Mouse (Mus musculus) erythroid progenitor cell, adult 5-6 weeks (primary cell): ENCODE measurements around the gene Aldh6a1. TPM values are rescaled to one million over a fixed set of nuclear protein-coding genes. Genes with fewer than 3 reads are reported as not detected.

Experiments
- ATAC-seq: replicated peaks from 2 replicates; pipeline ENCODE4 v1.8.0; 2016; ENCODE audit warnings: moderate number of reproducible peaks, mild to moderate bottlenecking, moderate TSS enrichment, inconsistent platforms; ENCODE audit not compliant: poor library complexity, low FRiP score, severe bottlenecking
- total RNA-seq, 2 experiments: library from RNA; stranded (forward) in 1 of 2; stranded (reverse) in 1 of 2; fragments of 150-400 nt in 1 of 2; fragments of 186-747, 209-891 nt in 1 of 2; gene quantifications; 2 replicates each; pipeline versions ENCODE4 v1.2.3 to v1.2.4; 2015 to 2017; ENCODE audit warnings: low replicate concordance in 2 of 2

Aldh6a1 gene
- 4.2 and 6.8 TPM in 2 replicates for total RNA-seq (2015; ENCODE audit: low replicate concordance)
- total RNA-seq (2017; ENCODE audit: low replicate concordance): 2.6 and 7.5 TPM in 2 replicates

DNA sequence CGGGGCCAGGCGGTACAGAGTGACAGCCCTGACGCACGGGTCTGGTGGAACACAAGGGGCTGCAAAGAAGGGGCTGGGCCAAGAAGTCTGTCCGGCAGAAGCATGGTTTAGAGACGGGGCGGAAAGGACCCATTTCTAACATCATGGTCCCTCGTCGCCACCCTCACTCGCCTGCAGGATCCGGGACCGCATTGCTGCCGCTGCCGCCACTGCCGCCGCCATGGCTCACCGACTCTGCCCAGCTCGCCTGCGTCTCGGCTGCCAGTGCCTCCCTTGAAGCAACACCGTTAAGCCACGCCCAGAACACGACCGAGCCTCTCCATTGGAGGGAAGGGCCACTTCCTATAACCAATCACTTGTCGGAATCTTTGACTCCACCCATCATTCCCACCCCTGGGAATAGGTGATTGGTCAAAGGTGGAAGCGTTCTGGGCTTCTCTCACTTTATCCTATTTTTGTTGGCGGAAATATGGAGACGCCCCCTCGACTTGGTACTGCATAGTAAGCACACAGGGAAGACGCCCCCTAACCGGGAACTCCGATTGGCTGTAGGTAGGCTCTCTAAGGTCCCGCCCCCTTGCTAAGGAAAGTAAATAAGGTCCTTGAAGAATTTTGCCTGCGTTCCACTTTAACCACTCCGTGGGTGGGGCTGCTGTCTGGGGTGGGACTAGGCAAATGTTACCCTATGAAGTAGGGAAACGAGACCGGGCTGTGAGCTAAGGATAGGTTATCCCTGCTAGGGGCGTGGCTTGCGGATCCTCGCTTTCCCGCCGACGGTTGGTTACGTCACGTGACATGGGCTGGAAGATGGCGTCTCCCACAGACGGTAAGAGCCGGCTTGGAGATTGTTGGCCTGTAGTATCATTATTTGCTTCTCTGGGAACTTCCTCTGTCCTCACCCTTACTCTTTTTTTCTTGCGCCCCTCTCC lies at the start of gene Aldh6a1, which contains the start of gene Lin52:
Gene Aldh6a1, minus strand, starts transcription at position 287 of the 929 bp plus-strand sequence.
Gene Lin52, plus strand, starts transcription at position 705 of the 929 bp plus-strand sequence.
- peak; percentile 88 for ATAC-seq

DNA sequence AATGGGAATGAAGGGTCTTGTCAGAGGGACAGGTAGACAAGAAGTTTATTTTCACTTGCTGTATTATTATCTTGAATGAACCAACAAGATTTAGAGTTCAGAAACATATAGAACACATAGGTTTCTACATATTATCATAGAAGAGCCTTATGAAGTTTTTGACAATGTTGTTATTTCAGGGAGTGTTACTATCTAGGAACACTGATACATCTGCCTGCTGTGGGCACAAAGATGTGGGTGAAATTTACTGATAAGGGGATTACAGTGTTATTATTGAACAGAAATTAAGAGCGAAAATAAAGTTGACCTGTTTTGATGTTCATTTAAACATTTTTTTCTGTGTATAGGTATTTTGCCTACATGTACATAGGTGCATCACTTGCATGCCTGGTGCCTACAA lies 46.0 kb upstream of the Aldh6a1 start:
- ATAC-seq: no peak

DNA sequence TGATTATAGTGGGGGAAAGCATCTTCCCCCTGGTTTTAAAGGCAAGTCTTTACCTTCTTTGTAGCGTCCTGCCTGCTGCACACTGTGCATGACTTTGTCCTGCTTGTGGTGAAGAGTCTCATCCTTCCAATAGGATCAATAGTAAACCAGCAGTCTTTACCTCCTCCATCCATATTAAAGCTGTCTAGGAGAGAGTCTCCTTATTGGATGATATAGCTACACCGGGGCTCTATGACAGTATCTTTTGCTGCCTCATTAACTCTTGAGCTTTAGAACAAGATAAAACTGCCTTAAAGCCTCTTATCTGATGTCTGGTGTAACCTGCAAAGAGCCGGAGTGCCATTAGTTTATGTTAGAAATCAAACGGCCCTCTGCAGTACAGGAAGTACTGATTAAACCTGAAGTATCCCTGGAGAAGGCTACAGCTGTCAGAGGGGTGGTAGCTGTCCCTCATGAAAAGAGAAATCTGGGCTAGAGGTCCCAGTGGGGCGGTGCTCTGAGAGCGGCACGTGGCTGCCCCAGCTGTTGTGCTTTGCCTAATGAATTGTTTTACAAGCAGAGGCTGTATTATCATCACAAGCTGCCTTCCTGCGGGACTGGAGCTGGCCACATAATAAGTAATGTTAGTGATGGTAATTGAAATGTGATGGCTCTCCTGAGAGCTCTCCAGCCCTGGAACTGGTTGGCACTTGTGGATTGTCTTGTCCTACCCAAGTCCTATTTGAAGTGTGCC lies 36.7 kb upstream of the Aldh6a1 start:
- ATAC-seq: no peak

- no peak for ATAC-seq
Observed at GRCm38 (mm10) chr12:84482778-84483585, 32.2 kb upstream of the Aldh6a1 start.

DNA sequence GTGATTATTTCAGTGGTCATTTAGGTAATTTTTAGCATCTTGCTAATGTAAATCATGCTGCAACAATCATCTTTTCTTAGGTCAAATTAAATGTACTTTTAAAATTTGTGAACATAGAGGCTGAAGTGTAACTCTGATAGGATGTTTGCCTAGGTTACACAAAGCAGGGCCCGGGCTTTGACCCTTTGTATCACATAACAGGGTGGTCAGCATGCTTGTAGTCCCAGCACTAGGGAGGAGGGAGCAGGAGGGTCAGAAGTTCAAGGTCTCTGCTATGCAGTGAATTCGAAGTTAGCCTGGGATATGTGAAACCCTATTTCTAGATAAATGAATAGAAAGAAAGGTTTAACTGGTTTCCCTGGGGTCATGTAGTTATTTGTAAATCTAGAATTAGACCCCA lies 30.4 kb upstream of the Aldh6a1 start:
- ATAC-seq: no peak

GRCm38 (mm10) chr12:84478937-84479336 lies 28.1 kb upstream of the Aldh6a1 start:
- ATAC-seq: no peak

GRCm38 (mm10) chr12:84468701-84469100 lies 17.9 kb upstream of the Aldh6a1 start:
- ATAC-seq: peak; percentile 76

DNA sequence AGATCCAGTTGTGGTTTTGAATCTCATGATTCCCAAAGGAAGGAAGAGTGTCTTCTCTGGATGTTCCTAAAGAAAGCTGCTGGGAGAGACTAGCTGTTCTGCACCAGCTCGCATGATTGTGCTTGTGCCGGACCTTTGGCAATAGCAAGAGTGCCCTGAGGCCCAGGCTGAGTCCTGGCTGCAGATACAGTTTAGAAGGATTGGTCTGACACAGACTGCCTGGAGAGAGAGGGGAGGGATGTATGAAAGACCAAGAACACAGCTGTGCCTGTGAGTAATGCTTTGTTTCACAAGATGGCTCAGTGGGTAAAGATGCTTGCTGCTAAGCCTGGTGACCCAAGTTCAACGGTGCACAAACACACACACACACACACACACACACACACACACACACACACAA lies 12.1 kb upstream of the Aldh6a1 start:
- ATAC-seq: no peak

DNA sequence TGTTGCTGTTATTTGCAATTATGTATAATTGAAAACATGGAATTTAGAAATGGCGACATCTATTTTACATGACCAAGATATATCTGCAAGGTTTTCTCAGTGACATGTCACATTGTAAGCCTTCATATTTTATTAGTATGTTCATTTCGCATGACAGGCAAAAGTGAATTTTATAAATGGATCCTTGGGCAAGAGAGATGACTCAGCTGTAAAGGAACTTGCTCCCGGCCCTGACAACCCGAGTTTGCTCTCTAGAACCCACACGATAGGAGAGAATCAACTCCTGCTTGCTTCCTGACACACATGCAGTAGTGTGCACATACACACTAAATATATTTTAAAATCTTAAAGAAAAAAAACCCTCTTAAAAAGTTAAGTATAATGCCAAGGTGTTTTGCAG lies 10.6 kb upstream of the Aldh6a1 start:
- ATAC-seq: no peak

DNA sequence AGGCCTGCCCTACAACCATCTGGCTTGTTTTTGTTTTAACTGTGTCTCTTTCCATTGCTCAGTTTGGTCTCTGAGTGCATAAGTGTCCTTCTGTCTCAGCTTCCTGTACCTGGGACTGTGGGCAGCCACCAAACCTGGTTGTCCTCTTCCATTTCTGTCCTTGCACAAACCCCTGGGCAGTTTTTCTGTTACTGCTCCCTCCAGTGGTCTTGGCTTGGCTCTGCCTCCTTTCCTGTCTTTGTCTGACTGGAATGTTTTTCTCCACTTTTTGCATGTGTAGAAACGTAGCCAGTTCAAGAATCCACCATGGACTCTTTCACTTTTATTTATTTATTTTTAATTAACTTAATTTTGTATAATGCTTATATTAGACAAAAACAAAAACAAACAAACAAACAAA lies 9.0 kb upstream of the Aldh6a1 start:
- ATAC-seq: no peak

DNA sequence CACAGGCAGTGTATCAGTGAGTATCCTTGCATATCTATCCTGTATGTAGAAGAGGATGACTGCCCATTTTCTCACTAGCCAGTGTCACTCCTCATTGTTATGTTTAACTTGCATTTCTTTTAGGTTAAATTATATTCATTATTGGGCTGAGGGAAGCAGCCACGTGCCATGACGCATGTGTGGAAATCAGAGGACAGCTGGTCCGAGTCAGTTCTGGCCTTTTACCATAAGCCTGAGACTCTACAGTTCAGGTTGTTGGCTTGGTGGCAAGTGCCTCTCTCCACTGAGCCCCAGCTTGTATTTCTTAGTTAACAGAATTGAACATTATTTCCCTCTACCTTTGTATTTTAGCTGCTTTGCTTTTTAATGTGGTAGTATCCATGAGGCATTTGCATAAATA lies 6.1 kb upstream of the Aldh6a1 start:
- ATAC-seq: no peak

DNA sequence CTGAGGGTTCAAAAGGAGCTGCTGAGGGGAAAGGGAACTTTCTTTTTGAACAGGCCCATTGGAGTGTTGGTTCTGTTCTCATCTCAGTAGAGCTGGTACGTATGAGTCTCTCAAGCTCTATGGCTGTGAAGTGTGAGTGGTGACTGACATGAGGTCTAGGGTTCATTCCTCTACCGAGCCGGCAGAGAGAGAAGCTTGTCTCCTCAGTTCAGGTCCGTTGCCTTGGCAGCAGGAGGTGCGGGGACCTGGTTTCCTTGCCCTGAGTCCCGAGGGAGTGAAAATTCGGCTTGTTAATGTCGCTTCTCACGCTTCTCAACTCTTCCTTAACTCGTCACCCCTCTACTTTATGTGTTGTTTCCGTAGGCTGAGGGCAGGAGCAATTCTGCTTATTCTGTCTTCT lies 997 bp upstream of the Aldh6a1 start:
- peak; percentile 5 for ATAC-seq

GRCm38 (mm10) chr12:84450351-84450717 lies 470 bp downstream of the Aldh6a1 start:
- no peak for ATAC-seq

DNA sequence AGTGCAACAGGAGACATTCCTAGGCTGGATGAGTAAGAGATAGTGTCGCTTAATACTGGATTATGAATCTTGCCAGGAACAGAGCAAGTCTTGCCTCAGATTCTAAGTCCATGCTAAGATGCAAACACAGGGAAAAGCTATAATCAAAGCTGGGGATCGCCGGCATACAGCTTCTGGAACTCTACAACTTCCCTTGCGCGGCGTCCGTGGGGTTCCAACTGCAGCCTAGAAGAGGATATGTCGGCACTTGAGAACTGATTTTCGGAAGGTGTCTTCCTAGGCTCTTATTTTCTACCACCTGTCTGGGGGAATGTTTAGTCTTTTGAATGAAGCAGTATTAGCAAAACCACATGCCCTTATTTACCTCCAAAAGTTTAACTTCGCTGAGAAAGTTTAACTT lies 917 bp downstream of the Aldh6a1 start:
- no peak for ATAC-seq

- no peak for ATAC-seq
Observed at GRCm38 (mm10) chr12:84448181-84448580, 2.6 kb downstream of the Aldh6a1 start.

GRCm38 (mm10) chr12:84447386-84447785 lies 3.4 kb downstream of the Aldh6a1 start:
- ATAC-seq: no peak

DNA sequence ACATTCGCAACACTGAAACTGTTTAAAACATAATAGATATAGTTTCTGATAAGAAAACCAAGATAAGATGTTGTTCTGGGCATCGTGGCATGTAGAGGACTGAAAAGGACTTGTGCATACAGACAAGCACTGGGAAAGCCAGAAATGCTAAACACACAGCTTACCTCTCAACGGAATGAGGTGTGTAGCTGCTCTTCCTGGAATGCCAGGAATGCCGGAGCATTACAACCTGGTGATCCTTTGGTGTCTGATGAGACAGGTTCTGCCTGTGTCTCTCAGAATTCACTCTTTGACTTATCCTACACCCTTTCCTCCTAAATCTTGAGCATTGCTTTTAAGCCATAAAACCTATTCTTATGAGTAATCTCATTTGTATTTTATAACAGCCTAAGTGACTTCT lies 8.3 kb downstream of the Aldh6a1 start:
- ATAC-seq: no peak

- no peak for ATAC-seq
Observed at GRCm38 (mm10) chr12:84438697-84439096, 12.1 kb downstream of the Aldh6a1 start.

- no peak for ATAC-seq
Observed at GRCm38 (mm10) chr12:84429825-84430224, 21.0 kb downstream of the Aldh6a1 start.

DNA sequence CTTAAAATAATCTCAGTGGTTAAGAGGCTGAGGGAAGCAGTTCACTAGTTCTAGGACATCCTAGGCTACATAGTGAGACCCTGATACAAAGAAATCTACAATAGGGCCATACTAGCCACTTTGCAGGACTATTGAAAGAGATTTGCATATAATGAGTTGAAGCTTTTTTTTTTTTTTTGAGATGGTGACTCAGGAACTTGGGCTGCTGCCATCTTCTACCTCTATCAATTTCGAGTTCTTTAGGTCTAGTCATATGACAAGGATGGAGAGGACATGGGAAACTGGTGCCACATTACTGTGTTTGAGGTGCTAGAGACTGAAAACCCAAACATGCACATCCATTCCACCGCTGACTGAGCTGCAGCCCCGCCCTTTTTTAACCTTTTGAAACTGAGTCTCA lies 26.8 kb downstream of the Aldh6a1 start:
- ATAC-seq: no peak
